Mouse (Mus musculus) monocyte, adult 5-6 weeks (primary cell): ENCODE data around the gene Inpp4b. TPM values are rescaled to one million over a fixed set of nuclear protein-coding genes. Genes with fewer than 3 reads are reported as not detected.

Source experiments
- ATAC-seq: fragments of 153-309, 156-312 bp; replicated peaks from 2 replicates; pipeline ENCODE4 v1.8.0; 2017; ENCODE audit warnings: mild to moderate bottlenecking; ENCODE audit not compliant: low TSS enrichment, insufficient number of reproducible peaks, severe bottlenecking, poor library complexity, low FRiP score
- total RNA-seq: library from RNA; stranded (forward); fragments of 200-1000, 200-491, 200-594 nt; gene quantifications from 3 replicates; pipeline ENCODE4 v1.2.3, GENCODE M21; 2017

The Inpp4b gene
- total RNA-seq, 1 experiment from 2014 or later, result 11.9 TPM

GRCm38 (mm10) chr8:81452082-81452481 is 109.7 kb downstream of the Inpp4b start:
- ATAC-seq, result no peak

DNA sequence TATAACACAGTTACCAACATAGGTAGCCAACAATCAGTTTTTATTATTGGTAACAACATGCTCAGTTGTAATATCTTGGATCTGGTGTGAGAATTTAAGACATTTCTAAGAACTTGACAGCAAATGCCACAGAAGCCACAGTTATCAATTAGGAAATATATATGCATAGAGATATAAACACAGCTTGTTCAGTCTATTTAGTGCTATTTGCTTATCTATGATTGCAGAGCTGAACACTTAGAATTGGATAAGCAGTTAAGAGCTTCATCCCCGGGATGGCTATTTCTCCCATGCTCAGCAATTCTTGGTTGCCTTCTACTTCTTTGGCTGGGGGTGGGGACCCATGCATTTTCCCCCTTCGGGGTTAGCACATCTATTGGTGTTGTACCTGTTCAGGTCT is 112.5 kb downstream of the Inpp4b start:
- no peak for ATAC-seq

DNA sequence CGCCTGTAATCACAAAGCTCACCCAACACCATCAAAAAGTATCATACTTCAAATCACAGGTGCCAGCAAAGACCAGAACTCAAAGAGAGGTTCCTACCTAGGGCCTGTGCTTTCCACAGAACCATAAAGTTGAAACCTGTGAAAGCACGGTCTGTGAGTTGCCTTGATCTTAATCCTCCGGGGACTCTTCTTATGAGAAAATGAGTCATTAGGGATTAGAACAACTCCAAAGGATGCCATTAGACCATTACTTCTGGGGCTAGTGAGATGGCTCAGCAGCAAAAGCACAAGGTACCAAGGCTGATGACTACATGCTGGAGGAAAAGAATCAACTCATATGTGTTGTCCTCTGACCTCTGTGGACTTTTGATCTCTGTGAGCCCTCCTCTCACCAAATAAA is 121.4 kb downstream of the Inpp4b start:
- no peak for ATAC-seq

DNA sequence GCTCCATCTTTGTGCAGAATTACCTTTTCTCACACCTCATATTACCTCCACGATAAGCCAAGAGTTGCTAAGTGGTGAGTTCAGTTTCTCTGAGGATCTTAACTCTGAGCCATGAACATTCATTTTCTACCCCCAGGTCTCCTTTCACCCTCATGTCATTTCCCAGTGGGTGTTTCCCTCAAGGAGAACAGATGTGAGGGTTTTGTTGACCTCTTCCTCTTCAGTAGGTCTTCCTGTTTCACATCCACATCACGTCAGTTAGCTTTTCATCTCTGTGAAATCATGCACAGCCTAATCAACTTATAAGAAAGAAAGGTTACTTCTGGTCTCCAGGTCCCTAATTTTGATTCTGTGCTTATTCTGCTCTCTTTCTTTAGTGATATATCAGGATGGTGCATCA is 124.4 kb downstream of the Inpp4b start:
- ATAC-seq, result no peak

DNA sequence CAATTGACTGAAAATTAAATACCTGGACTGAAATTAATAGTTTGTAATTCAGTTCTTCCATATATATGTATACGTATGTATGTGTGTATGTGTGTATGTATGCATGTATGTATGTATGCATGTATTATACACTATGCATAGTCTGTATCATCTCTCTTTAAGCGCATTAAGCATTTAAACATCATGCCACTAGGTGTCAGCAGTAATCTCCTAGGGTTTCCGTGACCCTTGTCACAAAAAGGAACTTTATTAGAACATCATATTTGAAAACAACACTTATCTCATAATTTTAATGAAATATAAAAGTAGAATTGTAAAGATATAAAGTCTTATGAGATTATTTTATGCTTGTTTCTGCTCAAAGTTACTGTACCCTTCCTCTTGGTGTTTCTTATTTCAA is 136.3 kb downstream of the Inpp4b start:
- no peak for ATAC-seq

DNA sequence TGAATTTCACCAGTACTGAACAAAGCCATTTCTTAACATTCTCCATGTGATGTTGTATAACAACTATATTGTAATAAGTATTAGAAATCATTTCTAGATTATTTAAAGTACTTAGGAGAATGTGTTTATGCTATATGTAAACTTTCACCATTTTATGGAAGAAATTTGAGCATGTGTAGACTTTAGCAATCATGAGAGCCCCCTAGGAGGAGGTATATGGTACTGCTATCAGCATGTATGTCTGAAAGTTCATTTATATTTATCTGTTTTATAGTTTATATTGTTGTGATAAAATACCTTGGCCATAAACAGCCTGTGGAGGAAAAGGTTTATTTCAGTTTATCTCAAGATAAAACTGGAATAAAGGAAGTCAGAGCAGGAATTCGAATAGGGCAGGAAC is 141.5 kb downstream of the Inpp4b start:
- no peak for ATAC-seq

DNA sequence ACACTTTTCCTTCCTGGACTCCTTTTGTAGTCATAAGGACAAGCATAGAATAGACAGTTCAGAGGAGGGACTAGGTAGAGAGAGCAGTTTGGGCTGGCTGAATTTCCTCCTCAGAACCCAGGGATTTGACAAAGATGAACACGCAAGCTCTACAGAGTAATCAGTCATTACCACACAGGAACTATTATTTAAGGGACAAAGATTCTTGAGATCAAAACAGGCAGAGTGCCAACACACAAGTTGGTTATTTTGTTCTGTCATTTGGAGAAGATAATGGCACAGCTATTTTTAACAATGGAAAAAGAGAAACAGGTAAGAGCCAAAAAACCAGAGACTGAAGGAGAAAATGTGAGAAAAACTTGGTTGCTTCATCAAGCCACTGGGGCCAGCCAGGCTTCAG is 143.3 kb downstream of the Inpp4b start:
- ATAC-seq, result no peak

GRCm38 (mm10) chr8:81489894-81490661 is 147.7 kb downstream of the Inpp4b start:
- no peak for ATAC-seq

- no peak for ATAC-seq
These were observed 148.8 kb downstream of the Inpp4b start for GRCm38 (mm10) chr8:81491097-81491705.

DNA sequence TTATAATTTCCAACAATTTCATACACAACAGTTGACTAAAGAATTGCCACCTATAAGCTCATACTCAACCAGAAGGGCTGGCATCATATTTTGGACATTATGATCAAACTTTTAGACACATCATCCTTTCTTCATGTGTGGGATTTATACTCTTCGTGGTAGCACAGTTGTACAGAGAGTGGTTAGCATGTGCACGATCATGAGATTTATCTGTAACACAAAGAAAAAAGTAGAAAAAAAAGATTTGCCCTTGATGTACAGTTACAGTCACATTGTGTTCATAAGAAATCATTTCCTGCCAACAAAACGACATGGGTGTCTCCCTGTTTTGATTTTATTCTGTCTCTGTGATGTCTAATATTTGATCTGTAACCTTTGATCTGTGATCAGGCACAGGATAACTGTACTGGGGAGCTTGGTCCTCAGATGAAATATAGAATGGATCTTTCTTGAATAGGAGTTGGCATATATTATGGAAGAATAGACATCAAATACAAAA is 149.4 kb downstream of the Inpp4b start:
- ATAC-seq, result no peak

- ATAC-seq, result no peak
These were observed 152.5 kb downstream of the Inpp4b start for GRCm38 (mm10) chr8:81494823-81495222.

DNA sequence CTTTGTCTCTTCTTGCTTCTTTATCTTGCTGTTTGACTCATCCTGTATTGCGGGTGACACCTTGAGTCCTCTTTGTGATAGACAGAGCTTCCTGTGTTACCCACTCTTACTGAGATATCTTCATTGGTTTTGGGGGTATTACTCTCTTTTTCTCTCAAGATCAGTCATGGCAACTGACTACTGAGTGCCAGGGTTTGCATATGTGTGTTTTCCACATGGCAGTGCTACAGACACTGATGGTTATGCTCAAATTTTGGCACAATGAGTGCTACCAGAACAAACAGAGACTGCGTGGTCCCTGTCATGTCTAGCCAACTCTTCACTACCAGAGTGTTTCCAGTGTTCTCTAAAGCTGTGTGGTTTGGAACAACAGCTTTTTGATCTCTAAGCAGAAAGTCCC is 155.3 kb downstream of the Inpp4b start:
- ATAC-seq, result 0 out of 2 replicates have a peak, but pooled peaks have one; percentile 17

DNA sequence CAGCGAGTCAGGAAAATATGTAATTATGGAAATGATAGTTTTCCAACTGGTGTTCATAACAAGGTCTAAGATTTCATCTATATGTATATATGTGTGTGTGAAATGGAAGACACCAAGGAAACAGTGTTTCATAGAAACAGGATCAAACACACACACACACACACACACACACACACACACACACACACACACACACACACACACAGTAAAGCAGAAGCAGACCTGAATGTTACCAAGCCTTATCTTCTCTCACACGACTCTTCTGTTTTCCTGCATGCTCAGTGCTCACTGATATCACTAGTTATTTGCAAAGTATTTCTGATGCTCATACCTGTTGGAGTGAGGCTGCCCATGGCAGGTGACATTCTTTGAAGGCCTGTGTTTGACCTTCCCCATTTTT is 159.9 kb downstream of the Inpp4b start:
- no peak for ATAC-seq

DNA sequence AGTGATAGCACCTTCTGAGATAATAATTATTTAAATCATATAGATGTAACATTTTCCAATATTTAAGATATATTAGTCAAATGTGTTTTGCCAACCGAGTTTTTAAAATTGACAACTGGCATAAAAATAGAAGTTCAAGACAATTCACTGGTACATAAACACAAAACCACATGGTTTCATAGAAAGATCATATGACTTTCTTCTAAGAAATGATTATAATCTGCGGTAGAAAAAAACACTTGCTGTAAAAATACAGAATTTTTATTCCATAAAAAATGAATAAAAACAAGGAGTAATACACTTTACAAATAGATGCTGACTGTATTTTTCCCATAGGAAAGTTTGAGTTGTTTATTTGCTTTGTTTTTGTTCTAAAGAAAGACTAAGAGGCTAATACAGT is 160.6 kb downstream of the Inpp4b start:
- no peak for ATAC-seq

- ATAC-seq, result no peak
These were observed 170.5 kb downstream of the Inpp4b start for GRCm38 (mm10) chr8:81512826-81513225.

- ATAC-seq, result no peak
These were observed 172.1 kb downstream of the Inpp4b start for GRCm38 (mm10) chr8:81514425-81514824.

GRCm38 (mm10) chr8:81522085-81522484 is 179.7 kb downstream of the Inpp4b start:
- ATAC-seq, result no peak

- ATAC-seq, result no peak
These were observed 182.2 kb downstream of the Inpp4b start for GRCm38 (mm10) chr8:81524561-81524960.

DNA sequence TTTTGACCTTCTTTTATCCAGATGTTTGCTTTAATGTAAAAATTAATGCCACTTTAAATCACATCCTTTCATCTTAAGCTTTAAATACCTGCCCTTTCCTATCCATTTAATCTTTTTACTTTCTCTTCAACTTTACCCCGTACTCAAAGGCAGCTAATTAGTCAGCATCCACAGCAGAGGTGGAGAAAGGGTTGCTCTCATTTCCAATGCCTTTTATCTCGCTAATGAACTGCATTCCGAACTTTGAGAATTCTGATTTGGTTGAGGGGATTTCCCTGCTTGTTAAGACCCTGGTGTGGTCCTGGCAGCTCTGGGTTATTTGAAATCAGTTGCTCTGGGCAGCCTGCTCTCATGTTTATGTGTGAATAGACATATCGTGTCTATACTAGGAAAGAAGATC is 185.3 kb downstream of the Inpp4b start:
- ATAC-seq, result no peak

DNA sequence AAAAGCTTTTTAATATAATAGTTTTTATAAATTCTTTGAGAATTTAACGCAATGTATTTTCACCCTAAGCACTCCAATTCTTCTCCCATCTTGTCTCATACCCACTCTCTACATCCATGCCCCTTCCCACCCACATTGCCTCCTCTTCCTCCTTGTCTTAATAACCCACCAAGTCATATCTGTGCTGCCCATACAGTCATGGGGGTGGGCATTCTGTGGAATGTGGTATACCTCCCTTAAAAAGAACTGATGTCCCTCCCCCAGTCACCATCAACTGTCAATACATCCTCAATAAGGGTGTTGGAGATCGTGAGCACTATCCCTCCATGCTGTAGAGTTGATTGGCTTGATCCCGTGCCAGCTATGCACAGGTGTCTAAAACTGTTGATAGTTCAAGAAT is 196.0 kb downstream of the Inpp4b start:
- ATAC-seq, result no peak
